19 mouse cellular contexts compared by ENCODE assay signal in the genomic region with DNA sequence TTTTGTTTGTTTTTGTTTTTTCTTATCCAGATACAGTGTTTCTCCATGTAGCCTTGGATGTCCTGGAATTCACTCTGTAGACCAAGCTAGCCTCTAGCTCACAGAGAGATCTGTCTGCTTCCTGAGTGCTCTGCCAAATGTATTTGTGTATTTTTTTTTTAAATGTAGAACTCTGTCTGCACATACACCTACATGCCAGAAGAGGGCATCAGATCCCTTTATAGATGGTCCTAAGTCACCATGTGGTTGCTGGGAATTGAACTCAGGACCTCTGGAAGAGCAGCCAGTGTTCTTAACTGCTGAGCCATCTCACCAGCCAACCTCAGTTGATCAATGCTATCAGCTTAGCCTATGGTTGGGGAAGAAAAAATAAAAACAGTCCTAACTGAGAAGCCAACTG.
DNase-seq lines count a peak whose midpoint lies in the region; ATAC-seq and TF ChIP-seq lines count a peak whose summit lies in the region.
"Had no signal": no experiment of that assay in that cellular context is flagged by ENCODE, and none has a peak within 500 bp of the region (broad histone marks: within the 10 kb centered on the region; RNA-seq: fewer than 3 reads in every experiment).

No protein-coding gene starts in this region.

- H3K9ac ChIP-seq in hindbrain, postnatal 0 days (replicated peaks; ENCODE audit: low read length) = no peak overlapping the region
- H3K9ac ChIP-seq in hindbrain, embryonic 14.5 days = no peak overlapping the region
- no peak overlapping the region for H3K9ac ChIP-seq in midbrain, embryonic 14.5 days (replicated peaks; ENCODE audit: low read length)
- H3K9ac ChIP-seq in midbrain, embryonic 11.5 days (ENCODE audit: low read length) = no peak overlapping the region
- H3K9ac ChIP-seq: heart, embryonic 15.5 days; limb, embryonic 13.5 days had no signal

- no peaks in the 10 kb centered on the region for H3K27me3 ChIP-seq in hindbrain, postnatal 0 days (ENCODE audit: insufficient read depth, low read length)
- no peaks in the 10 kb centered on the region for H3K27me3 ChIP-seq in hindbrain, embryonic 14.5 days (ENCODE audit: control insufficient read depth, insufficient read depth, low read length)
- no peaks in the 10 kb centered on the region for H3K27me3 ChIP-seq in midbrain, embryonic 14.5 days (ENCODE audit: control insufficient read depth, insufficient read depth, low read length)
- H3K27me3 ChIP-seq in midbrain, embryonic 11.5 days (ENCODE audit: control insufficient read depth, insufficient read depth, low read length) = no peaks in the 10 kb centered on the region
- H3K27me3 ChIP-seq: heart, embryonic 15.5 days; limb, embryonic 13.5 days had no signal

- H3K4me2 ChIP-seq in hindbrain, postnatal 0 days (ENCODE audit: low read depth, low read length) = no peak overlapping the region
- no peak overlapping the region for H3K4me2 ChIP-seq in hindbrain, embryonic 14.5 days (replicated peaks)
- H3K4me2 ChIP-seq in midbrain, embryonic 14.5 days (ENCODE audit: low read length) = no peak overlapping the region
- H3K4me2 ChIP-seq in midbrain, embryonic 11.5 days = no peak overlapping the region
- H3K4me2 ChIP-seq: heart, embryonic 15.5 days; limb, embryonic 13.5 days had no signal

- no peaks in the 10 kb centered on the region for H3K4me1 ChIP-seq in hindbrain, postnatal 0 days (ENCODE audit: insufficient read depth, low read length)
- no peaks in the 10 kb centered on the region for H3K4me1 ChIP-seq in hindbrain, embryonic 14.5 days (replicated peaks; ENCODE audit: control insufficient read depth, insufficient read depth, low read length)
- H3K4me1 ChIP-seq in midbrain, embryonic 14.5 days (ENCODE audit: control insufficient read depth, insufficient read depth, low read length) = no peaks in the 10 kb centered on the region
- no peaks in the 10 kb centered on the region for H3K4me1 ChIP-seq in midbrain, embryonic 11.5 days (ENCODE audit: control insufficient read depth, insufficient read depth, low read length)
- H3K4me1 ChIP-seq: heart, embryonic 15.5 days; limb, embryonic 13.5 days had no signal

- H3K27ac ChIP-seq in hindbrain, postnatal 0 days = no peak overlapping the region
- H3K27ac ChIP-seq in hindbrain, embryonic 14.5 days = no peak overlapping the region
- no peak overlapping the region for H3K27ac ChIP-seq in midbrain, embryonic 14.5 days (replicated peaks; ENCODE audit: low read depth, low read length)
- H3K27ac ChIP-seq in midbrain, embryonic 11.5 days (ENCODE audit: low read depth, low read length) = no peak overlapping the region
- H3K27ac ChIP-seq: heart, embryonic 15.5 days; limb, embryonic 13.5 days had no signal

- no peaks in the 10 kb centered on the region for H3K9me3 ChIP-seq in hindbrain, postnatal 0 days (ENCODE audit: low read length)
- H3K9me3 ChIP-seq in hindbrain, embryonic 14.5 days (ENCODE audit: control insufficient read depth, low read length) = no peaks in the 10 kb centered on the region
- no peaks in the 10 kb centered on the region for H3K9me3 ChIP-seq in midbrain, embryonic 14.5 days (ENCODE audit: control insufficient read depth, low read length)
- H3K9me3 ChIP-seq in midbrain, embryonic 11.5 days (ENCODE audit: control insufficient read depth, low read length) = no peaks in the 10 kb centered on the region
- H3K9me3 ChIP-seq: G1E; heart, embryonic 15.5 days; limb, embryonic 13.5 days had no signal

- peak; percentile 3 for DNase-seq in hindbrain, postnatal 0 days (ENCODE audit: low spot score)
- DNase-seq in hindbrain, embryonic 14.5 days (ENCODE audit: low spot score) = no peak
- peak; percentile 14 for DNase-seq in midbrain, embryonic 14.5 days
- no peak for DNase-seq in midbrain, embryonic 11.5 days (ENCODE audit: low spot score, missing footprints)
- peak; percentile 44 for DNase-seq in R1 (ENCODE audit: low read depth, low spot score)
- DNase-seq in thymus, postnatal 10 days (ENCODE audit: low spot score in 2 of 2) = no peak
- DNase-seq in thymus, postnatal 25 days = no peak
- DNase-seq: cerebellum, postnatal 14 days; gastrocnemius, postnatal 36 days; kidney, postnatal 14 days; layer of hippocampus, postnatal 36 days; lung, postnatal 36 days; thymus, postnatal 36 days had no signal

- no peak overlapping the region for H3K4me3 ChIP-seq in hindbrain, postnatal 0 days (ENCODE audit: low read length)
- no peak overlapping the region for H3K4me3 ChIP-seq in hindbrain, embryonic 14.5 days (replicated peaks; ENCODE audit: low read length)
- H3K4me3 ChIP-seq in midbrain, embryonic 14.5 days (replicated peaks; ENCODE audit: low read depth, low read length) = no peak overlapping the region
- no peak overlapping the region for H3K4me3 ChIP-seq in midbrain, embryonic 11.5 days (ENCODE audit: low read depth, low read length)
- H3K4me3 ChIP-seq: heart, embryonic 15.5 days; limb, embryonic 13.5 days had no signal

- peak; percentile 46 for TF ChIP-seq CTCF in hindbrain, postnatal 0 days (IDR thresholded peaks at IDR 0.05; ENCODE audit: low read depth)

- peaks cover 71% of the 10 kb centered on the region for H3K36me3 ChIP-seq in hindbrain, postnatal 0 days (ENCODE audit: insufficient read depth, low read length)
- peaks cover 96% of the 10 kb centered on the region for H3K36me3 ChIP-seq in hindbrain, embryonic 14.5 days (replicated peaks; ENCODE audit: control insufficient read depth, insufficient read depth)
- peaks cover 89% of the 10 kb centered on the region for H3K36me3 ChIP-seq in midbrain, embryonic 14.5 days (ENCODE audit: control insufficient read depth, insufficient read depth, low read length)
- H3K36me3 ChIP-seq in midbrain, embryonic 11.5 days (ENCODE audit: control insufficient read depth, insufficient read depth, low read length) = peaks cover 44% of the 10 kb centered on the region

- no peak for ATAC-seq in hindbrain, postnatal 0 days
- no peak for ATAC-seq in hindbrain, embryonic 14.5 days (ENCODE audit: low FRiP score)
- no peak for ATAC-seq in midbrain, embryonic 14.5 days (ENCODE audit: low FRiP score, low TSS enrichment)
- no peak for ATAC-seq in midbrain, embryonic 11.5 days (ENCODE audit: low FRiP score)
- ATAC-seq: forebrain, embryonic 16.5 days; hindbrain, embryonic 16.5 days; midbrain, embryonic 16.5 days had no signal

Comparison
In these comparisons a context has a peak if more than half of its experiments do, and no peak if none do; other contexts are left out.
1. DNase-seq: peak in hindbrain, postnatal 0 days (single experiment), midbrain, embryonic 14.5 days (single experiment) and R1 (single experiment); none in hindbrain, embryonic 14.5 days (single experiment), midbrain, embryonic 11.5 days (single experiment), thymus, postnatal 10 days (0 of 2) and thymus, postnatal 25 days (single experiment).